Mouse (Mus musculus) ES-E14 (cell line): Measurements from ENCODE around the gene Ptpru. TPM values are rescaled to one million over a fixed set of nuclear protein-coding genes. Genes with fewer than 3 reads are reported as not detected.

Experiments used
- DNase-seq: peaks from one replicate; pipeline ENCODE4 v3.0.0-alpha.2; 2013; ENCODE audit warnings: low read depth, low spot score
- H3K27ac ChIP-seq: 2 replicates; pipeline ENCODE4 v1.5.1; 2012; ENCODE audit warnings: low read depth, mild to moderate bottlenecking, low read length, moderate library complexity, mixed read lengths; ENCODE audit not compliant: poor library complexity, insufficient read depth, severe bottlenecking
- H3K36me3 ChIP-seq: 2 replicates; pipeline ENCODE4 v1.6.1; 2012; ENCODE audit warnings: mild to moderate bottlenecking, low read length, moderate library complexity, mixed read lengths; ENCODE audit not compliant: control insufficient read depth, poor library complexity, insufficient read depth, severe bottlenecking
- H3K4me1 ChIP-seq, 2 experiments: fragments of 150-350 bp in 1 of 2; sonication (generic) in 1 of 2; 2 replicates each; pipeline ENCODE4 v1.6.1; 2012; ENCODE audit warnings: low read length in 2 of 2, mild to moderate bottlenecking in 1 of 2, mixed read lengths in 1 of 2; ENCODE audit not compliant: control insufficient read depth in 2 of 2, insufficient read depth in 2 of 2, poor library complexity in 1 of 2
- H3K4me3 ChIP-seq, 2 experiments: fragments of 150-350 bp in 1 of 2; sonication (generic) in 1 of 2; 2 replicates each; pipeline ENCODE4 v1.5.1; 2012; ENCODE audit warnings: low read length in 2 of 2, low read depth in 1 of 2, mild to moderate bottlenecking in 1 of 2, mixed read lengths in 1 of 2; ENCODE audit not compliant: insufficient read depth in 1 of 2, poor library complexity in 1 of 2, severe bottlenecking in 1 of 2
- H3K9ac ChIP-seq: 2 replicates; pipeline ENCODE4 v1.6.1; 2012; ENCODE audit warnings: low read depth, mild to moderate bottlenecking, low read length, mixed read lengths; ENCODE audit not compliant: poor library complexity, insufficient read depth, severe bottlenecking
- H3K9me3 ChIP-seq: fragments of 150-350 bp; sonication (generic); 2 replicates; pipeline ENCODE4 v1.6.1; 2012; ENCODE audit warnings: low read depth, mild to moderate bottlenecking, low read length; ENCODE audit not compliant: control insufficient read depth, insufficient read depth
- CHD2 ChIP-seq: IDR thresholded peaks from 2 replicates; pipeline ENCODE4 v1.6.1; 2014; ENCODE audit warnings: mild to moderate bottlenecking, low read depth, low read length, inconsistent platforms
- HCFC1 ChIP-seq: IDR thresholded peaks from 2 replicates; pipeline ENCODE4 v1.6.1; 2012; ENCODE audit warnings: low read length, inconsistent platforms, borderline replicate concordance; ENCODE audit not compliant: insufficient read depth
- MAFK ChIP-seq: IDR thresholded peaks from 2 replicates; pipeline ENCODE4 v1.6.1; 2014; ENCODE audit warnings: mild to moderate bottlenecking, low read depth, low read length, inconsistent platforms; ENCODE audit not compliant: insufficient read depth
- ZC3H11A ChIP-seq: IDR thresholded peaks from 2 replicates; pipeline ENCODE4 v1.6.1; 2012; ENCODE audit warnings: low read depth, mild to moderate bottlenecking, inconsistent platforms, low read length, borderline replicate concordance
- ZNF384 ChIP-seq: IDR thresholded peaks from 2 replicates; pipeline ENCODE4 v1.6.1; 2012; ENCODE audit warnings: low read depth, low read length, inconsistent platforms
- in situ Hi-C, 2 experiments: fragments of 600-800 bp; cut with MboI; formaldehyde crosslinking; loops; one replicate each; pipeline ENCODE4 v1.15.1; 2025; ENCODE audit warnings: low sequenced_read_pairs in 2 of 2, inconsistent platforms in 1 of 2; ENCODE audit not compliant: unreplicated experiment in 2 of 2
- total RNA-seq: library from RNA; depleted of rRNA; stranded (reverse); fragments of 300-350 nt; gene quantifications from 2 replicates; pipeline ENCODE4 v1.2.3, GENCODE M21; 2012

Ptpru gene
- total RNA-seq, 1 experiment: 11.2 TPM

DNA sequence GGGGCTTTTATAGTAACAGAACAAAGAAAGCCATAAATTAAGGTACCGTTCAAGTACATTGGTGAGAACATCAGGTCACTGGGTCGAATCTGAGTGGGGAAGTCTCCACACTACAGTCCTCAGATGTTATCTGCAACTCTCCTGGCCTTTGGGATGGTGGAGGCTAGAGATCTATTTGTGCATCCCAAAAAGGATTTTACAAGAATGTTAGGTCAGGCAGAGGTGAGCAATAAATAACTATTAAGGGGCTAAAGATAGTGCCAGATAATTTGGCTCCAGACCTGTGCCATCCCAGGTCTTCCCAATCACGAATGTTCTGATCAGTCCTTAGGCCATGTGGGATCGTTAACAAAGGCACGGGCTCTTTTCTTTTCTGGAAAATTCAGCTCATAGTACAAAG lies 97.5 kb downstream of the Ptpru start:
- Histone ChIP-seq H3K4me1 (no peaks in the 10 kb centered on the region), H3K4me3 (no peak overlapping the region), H3K36me3 (no peaks in the 10 kb centered on the region), H3K9ac (no peak overlapping the region), H3K9me3 (no peaks in the 10 kb centered on the region), H3K27ac (no peak overlapping the region)
- no peak for DNase-seq
- TF ChIP-seq HCFC1 (no peak), ZNF384 (no peak), ZC3H11A (no peak), MAFK (no peak), CHD2 (no peak)
- in situ Hi-C loops: no loop called here

DNA sequence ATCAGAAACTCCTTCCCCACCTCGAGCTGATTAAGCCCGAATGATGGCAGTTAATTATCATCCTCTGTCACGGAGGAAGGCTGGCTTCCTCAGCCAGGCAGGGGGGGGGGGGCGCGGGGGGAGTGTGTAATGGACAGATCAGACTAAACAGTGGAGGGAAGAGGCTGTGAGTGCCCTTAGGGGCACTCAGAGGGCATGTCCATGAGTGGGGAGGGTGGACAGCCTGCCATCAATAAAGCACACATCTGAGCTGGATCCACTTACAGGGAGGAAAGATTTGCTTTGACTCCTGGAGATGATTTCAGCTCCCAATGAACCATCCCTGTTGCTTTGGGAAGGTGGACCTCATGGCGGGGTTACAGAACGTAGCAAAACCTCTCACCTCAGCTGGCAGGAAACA lies 109.5 kb downstream of the Ptpru start:
- TF ChIP-seq CHD2: no peak
- TF ChIP-seq ZC3H11A: no peak
- TF ChIP-seq HCFC1: no peak
- no peak for TF ChIP-seq MAFK
- TF ChIP-seq ZNF384: no peak
- Histone ChIP-seq H3K27ac (no peak overlapping the region), H3K9ac (no peak overlapping the region), H3K9me3 (no peaks in the 10 kb centered on the region), H3K4me3 (no peak overlapping the region), H3K36me3 (no peaks in the 10 kb centered on the region), H3K4me1 (no peaks in the 10 kb centered on the region)
- no peak for DNase-seq
- in situ Hi-C loops: no loop called here

DNA sequence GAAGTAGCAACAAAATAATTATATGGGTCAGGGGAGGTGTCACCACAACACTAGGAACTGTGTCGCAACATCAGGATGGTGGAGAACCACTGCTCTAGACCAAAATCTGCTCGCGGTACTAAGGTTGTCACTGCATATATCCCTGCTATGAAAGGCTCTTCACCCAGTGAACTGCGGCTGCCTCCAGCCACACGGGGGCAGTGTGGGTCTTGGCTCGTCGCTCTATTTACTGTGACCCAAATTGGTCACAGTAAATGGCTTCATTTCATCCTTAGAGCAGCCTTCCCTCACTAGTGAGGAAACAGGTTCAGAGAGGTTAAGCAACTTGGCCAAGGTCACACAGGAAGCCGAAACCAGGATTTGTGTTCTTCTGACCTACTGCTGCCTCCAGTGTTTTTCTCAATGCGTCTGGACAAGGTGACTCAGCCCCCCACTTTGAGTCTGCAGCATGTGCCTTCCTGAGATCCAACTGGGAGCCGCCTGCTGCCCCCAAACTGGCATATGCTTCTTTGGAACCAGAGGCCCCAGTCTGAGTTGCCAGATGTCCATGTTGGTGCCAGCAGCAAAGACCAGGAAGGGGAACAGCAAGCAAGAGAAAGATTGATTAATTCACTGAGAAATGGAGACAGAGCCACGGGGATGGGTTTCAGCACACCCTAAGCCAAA lies 114.5 kb downstream of the Ptpru start:
- Histone ChIP-seq H3K9ac (no peak overlapping the region), H3K9me3 (no peaks in the 10 kb centered on the region), H3K4me1 (peaks cover 0 to 2% of the 10 kb centered on the region in 2 experiments; a peak in 3 of 4 replicates), H3K4me3 (no peak overlapping the region), H3K36me3 (no peaks in the 10 kb centered on the region), H3K27ac (no peak overlapping the region)
- DNase-seq: peak; percentile 51
- in situ Hi-C loops: loop anchor here in 1 of 2 experiments (5.0 kb wide), 1 partner anchor 114 kb away; the partner anchor contains the start of gene Ptpru
- TF ChIP-seq ZNF384 (no peak), CHD2 (no peak), HCFC1 (no peak), ZC3H11A (peak; percentile 39; the same call in 1 of the 2 replicates), MAFK (no peak)

DNA sequence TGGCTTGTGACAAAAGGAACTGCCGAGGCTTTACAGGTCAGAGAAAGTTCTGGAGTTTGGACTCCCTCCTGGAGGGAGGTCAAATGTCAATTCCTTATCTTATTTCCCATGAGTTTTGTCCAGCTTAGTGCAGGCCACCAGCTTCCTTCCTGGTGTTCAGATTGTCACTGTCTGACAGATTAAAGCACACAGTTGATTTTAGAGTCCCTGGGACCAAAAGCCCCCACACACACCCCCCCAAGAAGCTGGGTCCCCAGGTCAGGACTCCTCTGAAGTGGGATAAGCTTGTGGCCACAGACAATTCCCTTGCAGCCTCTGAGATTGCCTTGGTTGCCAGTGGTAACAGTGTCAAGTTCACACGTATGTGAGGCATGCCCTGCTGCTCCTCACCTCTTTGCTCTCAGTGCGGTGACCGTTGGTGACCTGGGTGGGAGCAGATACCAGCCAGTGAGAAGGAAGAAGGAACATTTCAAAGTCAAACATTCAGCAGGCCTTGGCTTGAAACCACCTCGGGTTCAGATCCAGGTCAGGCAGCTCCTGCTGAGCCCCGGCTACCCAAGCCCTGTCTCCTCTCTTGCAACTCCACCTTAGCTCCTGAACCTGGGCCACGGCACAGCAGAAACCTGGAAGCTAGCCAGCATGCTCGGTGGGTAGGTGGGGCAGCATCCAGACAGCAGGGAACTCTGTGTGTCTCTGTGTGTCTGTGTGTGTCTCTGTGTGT lies 115.8 kb downstream of the Ptpru start:
- Histone ChIP-seq H3K9me3 (no peaks in the 10 kb centered on the region), H3K27ac (no peak overlapping the region), H3K9ac (no peak overlapping the region), H3K36me3 (no peaks in the 10 kb centered on the region), H3K4me3 (no peak overlapping the region), H3K4me1 (peaks cover 0 to 2% of the 10 kb centered on the region in 2 experiments; a peak in 3 of 4 replicates)
- in situ Hi-C loops: loop anchor here in 1 of 2 experiments (5.0 kb wide), 1 partner anchor 115 kb away; the partner anchor contains the start of gene Ptpru
- DNase-seq: no peak
- TF ChIP-seq ZNF384 (no peak), CHD2 (no peak), HCFC1 (no peak), MAFK (no peak), ZC3H11A (no peak)
